Mouse (Mus musculus) brain, embryonic 14.5 days (tissue): ENCODE data around the gene Fcf1.

ENCODE experiments used
- CTCF ChIP-seq: fragments of 200-500 bp; IDR thresholded peaks from 2 replicates; pipeline ENCODE4 v1.5.1; 2012; ENCODE audit warnings: inconsistent platforms, mild to moderate bottlenecking, moderate library complexity, borderline replicate concordance; ENCODE audit not compliant: insufficient read depth, insufficient read length; ENCODE audit errors: extremely low read depth
- POLR2A ChIP-seq: fragments of 200-500 bp; IDR thresholded peaks from 2 replicates; pipeline ENCODE4 v1.6.1; 2012; ENCODE audit warnings: mild to moderate bottlenecking, inconsistent platforms, borderline replicate concordance; ENCODE audit not compliant: poor library complexity, insufficient read depth, insufficient read length, severe bottlenecking; ENCODE audit errors: extremely low read depth

- TF ChIP-seq POLR2A (no peak), CTCF (no peak)
Observed at GRCm38 (mm10) chr12:84951531-84951930, 19.2 kb upstream of the Fcf1 start.
